Mouse (Mus musculus): Measurements from ENCODE around the gene Foxl1.

GRCm38 (mm10) chr8:121085011-121085410 is 42.7 kb upstream of the Foxl1 start:
- TF ChIP-seq CTCF (IDR thresholded peaks at IDR 0.05; ENCODE audit: borderline replicate concordance, extremely low read depth, insufficient read depth, insufficient read length) (no peak), POLR2A (IDR thresholded peaks at IDR 0.05; ENCODE audit: borderline replicate concordance, extremely low read depth, insufficient read depth, insufficient read length, poor library complexity, severe bottlenecking) (no peak)

Measured in brain, embryonic 14.5 days (tissue).